Mouse (Mus musculus) bone marrow macrophage, adult 2 months (primary cell): ENCODE results near the gene Ddr2. TPM values are rescaled to one million over a fixed set of nuclear protein-coding genes. Genes with fewer than 3 reads are reported as not detected.

Source experiments
- H3K27ac ChIP-seq: 2 replicates; pipeline ENCODE4 v1.5.1; 2012; ENCODE audit warnings: low read depth, low read length; ENCODE audit not compliant: insufficient read depth
- H3K4me1 ChIP-seq: 2 replicates; pipeline ENCODE4 v1.6.1; 2012; ENCODE audit warnings: low read length; ENCODE audit not compliant: control insufficient read depth, insufficient read depth
- H3K4me3 ChIP-seq: 2 replicates; pipeline ENCODE4 v1.5.1; 2012; ENCODE audit warnings: mild to moderate bottlenecking, low read length, moderate library complexity; ENCODE audit not compliant: insufficient read depth
- CTCF ChIP-seq: IDR thresholded peaks from 2 replicates; pipeline ENCODE4 v1.5.1; 2012; ENCODE audit warnings: low read depth, mild to moderate bottlenecking, low read length, moderate library complexity
- POLR2A ChIP-seq: IDR thresholded peaks from 2 replicates; pipeline ENCODE4 v1.6.1; 2012; ENCODE audit warnings: mild to moderate bottlenecking, low read depth, low read length, borderline replicate concordance
- polyA plus RNA-seq: library from polyadenylated mRNA; stranded (reverse); fragments of >200 nt; gene quantifications from 2 replicates; pipeline ENCODE4 v1.2.4, GENCODE M21; 2012; ENCODE audit not compliant: missing spikeins, insufficient read depth, insufficient read length

Ddr2 gene
- polyA plus RNA-seq, 1 experiment = 0.59 TPM

DNA sequence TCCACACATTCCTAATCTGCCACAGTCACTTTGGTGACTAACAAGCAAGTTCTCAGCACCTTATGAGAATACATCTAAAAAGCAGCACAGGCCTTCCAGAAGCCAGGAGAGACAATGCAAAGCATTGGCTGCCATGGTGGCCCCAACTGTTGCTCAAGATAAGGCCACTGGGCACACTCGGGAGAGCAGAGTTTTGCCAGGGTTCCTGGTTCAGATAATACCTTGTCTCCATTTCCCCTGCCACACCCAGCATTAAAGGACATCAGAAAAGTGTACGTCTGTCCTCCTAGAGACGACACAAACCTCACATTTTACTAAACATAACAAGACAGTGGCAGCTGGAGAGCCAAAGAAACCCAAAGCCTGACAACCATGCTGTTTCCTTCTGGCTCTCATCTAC, 50.3 kb downstream of the Ddr2 start:
- H3K27ac ChIP-seq = no peak overlapping the region
- H3K4me1 ChIP-seq = no peaks in the 10 kb centered on the region
- H3K4me3 ChIP-seq = no peak overlapping the region
- TF ChIP-seq POLR2A = no peak
- no peak for TF ChIP-seq CTCF

DNA sequence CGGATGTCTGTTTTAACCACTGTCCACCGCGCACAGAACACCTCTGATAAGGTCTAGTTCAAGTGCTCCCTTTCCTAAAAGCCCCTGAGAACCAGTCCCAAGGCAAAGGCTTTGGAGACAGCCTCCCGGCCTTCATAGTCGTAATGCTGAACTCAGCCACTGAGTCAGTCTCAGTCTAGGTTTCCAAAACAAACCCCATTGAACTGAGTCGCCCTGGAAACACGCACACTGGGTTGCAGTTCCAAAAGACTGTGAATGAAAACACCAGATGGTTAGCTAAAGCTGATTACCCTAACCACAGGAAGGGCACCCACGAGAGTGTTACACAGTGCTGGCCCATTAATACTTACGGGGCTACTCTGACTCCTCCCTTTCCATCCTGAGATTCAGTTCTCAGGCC, 51.2 kb downstream of the Ddr2 start:
- Histone ChIP-seq H3K4me1 (no peaks in the 10 kb centered on the region), H3K27ac (no peak overlapping the region), H3K4me3 (no peak overlapping the region)
- TF ChIP-seq CTCF (no peak), POLR2A (no peak)

DNA sequence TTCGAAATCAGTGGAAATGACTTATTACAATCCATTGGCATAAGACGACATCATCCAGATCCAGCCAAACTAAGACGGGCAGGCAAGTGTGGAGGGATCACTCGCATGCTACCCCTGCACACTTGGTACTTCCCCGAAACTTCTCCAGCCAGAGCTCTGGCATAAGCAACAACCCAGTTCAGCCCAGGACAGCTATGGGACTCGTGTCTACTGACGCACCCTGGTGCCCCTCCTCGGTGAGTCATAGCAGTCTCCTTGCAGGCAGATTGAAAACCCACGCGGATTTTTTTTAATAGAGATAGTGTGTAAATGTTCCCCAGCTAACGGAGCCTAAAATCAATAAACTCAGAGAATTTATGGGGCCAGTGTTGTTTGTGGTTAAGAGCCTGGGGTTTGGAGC, 52.5 kb downstream of the Ddr2 start:
- no peak overlapping the region for H3K27ac ChIP-seq

DNA sequence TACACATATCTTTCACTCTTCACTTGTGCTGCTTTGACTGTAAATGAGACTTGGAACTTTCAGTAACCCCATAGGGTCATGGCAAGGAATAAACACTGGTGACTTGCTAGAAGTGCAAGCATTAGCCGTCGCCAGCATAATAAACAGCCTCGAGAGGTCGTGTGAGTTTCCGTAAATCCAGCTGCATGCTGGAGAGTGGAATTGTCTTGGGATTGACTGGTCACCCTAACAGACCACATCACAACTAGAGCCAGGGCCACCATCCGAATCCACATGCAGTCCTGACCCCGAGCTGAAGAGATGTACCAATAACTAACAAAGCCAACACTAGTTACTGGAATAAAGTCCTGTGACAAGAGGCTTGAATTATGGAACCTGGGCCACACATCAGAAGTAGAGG, 53.0 kb downstream of the Ddr2 start:
- no peak for TF ChIP-seq CTCF
- no peak for TF ChIP-seq POLR2A
- Histone ChIP-seq H3K4me3 (no peak overlapping the region), H3K27ac (no peak overlapping the region), H3K4me1 (no peaks in the 10 kb centered on the region)

More for the DNA sequence above, 52.5 kb downstream of the Ddr2 start:
- Histone ChIP-seq H3K4me1 (no peaks in the 10 kb centered on the region), H3K4me3 (no peak overlapping the region)
- no peak for TF ChIP-seq POLR2A
- TF ChIP-seq CTCF = no peak

DNA sequence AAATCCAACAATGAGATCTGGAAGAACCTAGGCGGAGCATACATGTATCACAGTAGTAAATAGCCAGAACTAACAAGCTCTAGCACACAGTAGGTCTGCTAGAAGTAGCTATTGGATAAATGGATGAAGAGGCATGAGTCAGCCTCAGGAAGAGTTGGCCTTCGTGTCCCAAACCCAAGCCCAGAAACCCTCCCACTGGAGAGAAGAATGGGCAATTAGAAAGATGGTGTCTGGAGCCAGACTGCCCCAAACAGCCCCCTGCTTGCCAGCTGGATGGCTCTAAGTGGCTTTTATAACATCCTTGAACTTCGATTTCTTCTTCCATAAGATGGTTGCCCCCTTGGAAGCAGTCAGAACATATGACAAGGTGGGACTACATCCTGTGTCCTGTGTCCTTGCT, 53.6 kb downstream of the Ddr2 start:
- H3K27ac ChIP-seq = no peak overlapping the region
- no peak for TF ChIP-seq POLR2A
- no peak for TF ChIP-seq CTCF
- H3K4me1 ChIP-seq = no peaks in the 10 kb centered on the region
- H3K4me3 ChIP-seq = no peak overlapping the region

DNA sequence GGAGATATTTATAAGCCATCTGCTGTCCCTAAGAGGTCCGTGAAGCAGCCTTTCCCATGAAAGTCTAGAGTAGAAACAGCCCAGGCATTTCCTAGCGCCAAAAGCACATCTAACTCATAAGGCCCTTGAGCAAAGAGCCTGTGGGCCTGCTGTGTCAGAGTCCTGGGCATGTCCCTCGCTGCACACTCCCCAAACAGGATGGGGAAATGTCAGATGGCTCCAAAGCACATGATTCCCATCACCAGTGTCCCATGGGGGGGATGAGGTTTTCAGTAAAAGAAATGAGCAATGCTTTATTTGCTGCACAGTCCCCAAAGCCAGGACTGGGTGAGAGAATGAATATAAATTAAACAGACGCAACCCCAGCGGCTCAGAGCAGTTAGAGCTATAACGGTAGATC, 54.3 kb downstream of the Ddr2 start:
- no peak for TF ChIP-seq CTCF
- TF ChIP-seq POLR2A = no peak
- H3K4me1 ChIP-seq = no peaks in the 10 kb centered on the region
- no peak overlapping the region for H3K27ac ChIP-seq
- no peak overlapping the region for H3K4me3 ChIP-seq

DNA sequence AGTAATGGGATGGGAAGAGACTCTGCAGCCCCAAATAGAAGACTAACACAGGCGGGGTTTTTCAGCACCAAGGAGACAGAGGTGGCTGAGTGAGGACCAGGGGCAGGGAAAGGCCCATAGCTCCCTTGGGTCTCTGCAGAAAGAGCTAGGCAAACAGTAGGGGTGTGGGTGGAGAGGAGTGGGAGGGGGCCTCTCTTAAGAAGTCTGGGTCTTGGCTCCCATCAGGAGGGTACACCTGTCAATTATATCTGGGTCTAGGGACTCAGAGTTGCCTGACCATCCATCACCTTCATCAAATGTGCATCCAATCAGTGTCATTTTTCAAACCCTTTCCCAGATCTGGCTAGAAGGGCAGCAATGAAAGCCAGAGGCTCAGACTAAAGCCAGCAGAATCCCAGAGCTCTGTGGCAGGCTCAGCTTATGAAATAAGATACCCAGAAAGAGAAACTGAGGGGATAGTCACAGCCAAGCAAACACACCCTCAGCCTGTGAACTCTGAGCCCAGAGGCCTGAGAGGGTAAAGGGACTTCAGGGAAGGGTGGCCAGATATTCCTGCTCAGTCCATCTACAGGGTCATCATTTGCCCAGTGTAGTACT, 58.0 kb downstream of the Ddr2 start:
- Histone ChIP-seq H3K27ac (no peak overlapping the region), H3K4me3 (no peak overlapping the region), H3K4me1 (no peaks in the 10 kb centered on the region)
- no peak for TF ChIP-seq POLR2A
- TF ChIP-seq CTCF = no peak

DNA sequence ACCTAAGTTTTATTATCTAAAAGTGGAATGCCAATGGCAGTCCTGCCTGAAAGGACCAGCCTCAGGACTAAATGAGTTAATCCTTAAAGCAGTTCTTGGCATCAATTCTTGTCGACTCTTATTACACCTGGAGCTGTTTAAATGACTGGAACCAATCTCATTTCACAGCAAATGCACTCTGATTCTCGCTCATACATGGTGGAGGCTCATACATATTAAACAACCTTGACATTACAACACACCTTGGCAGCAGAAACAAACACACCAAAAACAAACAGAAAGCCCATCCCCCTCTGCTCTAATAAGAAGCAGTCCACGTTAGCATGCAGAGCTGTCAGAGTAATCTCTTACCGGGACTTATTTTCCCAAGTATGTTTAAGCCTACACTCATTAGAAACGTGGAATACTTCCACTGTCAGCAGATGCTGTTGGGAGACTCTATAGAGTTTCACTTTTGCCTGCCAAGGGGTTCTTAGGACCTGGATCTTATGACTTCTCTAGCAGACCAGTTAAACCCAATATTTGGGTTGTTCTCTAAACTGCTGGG, 58.9 kb downstream of the Ddr2 start:
- Histone ChIP-seq H3K4me1 (no peaks in the 10 kb centered on the region), H3K27ac (no peak overlapping the region), H3K4me3 (no peak overlapping the region)
- TF ChIP-seq POLR2A = no peak
- TF ChIP-seq CTCF = no peak

DNA sequence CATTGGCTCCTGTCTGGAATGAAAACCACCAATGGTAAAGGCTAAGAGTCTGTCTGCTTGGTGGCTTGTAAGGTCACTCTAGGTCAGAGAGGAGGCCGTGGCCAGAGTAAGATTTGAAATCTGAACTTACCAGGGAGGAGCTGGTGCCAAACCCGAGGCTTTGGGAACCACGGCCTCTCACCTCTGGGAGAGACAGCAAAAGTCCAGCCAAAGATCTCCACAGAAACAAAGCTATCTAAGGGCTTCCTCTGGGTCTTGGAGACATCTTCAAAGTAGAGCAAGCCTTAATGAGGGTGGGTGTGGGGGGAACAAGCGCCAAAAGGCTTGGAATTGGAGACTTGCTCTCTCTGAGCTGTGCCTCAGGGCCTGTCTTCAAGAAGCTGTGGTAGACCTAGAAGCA, 62.1 kb downstream of the Ddr2 start:
- H3K4me3 ChIP-seq = no peak overlapping the region
- H3K4me1 ChIP-seq = no peaks in the 10 kb centered on the region
- H3K27ac ChIP-seq = no peak overlapping the region
- no peak for TF ChIP-seq CTCF
- TF ChIP-seq POLR2A = no peak

DNA sequence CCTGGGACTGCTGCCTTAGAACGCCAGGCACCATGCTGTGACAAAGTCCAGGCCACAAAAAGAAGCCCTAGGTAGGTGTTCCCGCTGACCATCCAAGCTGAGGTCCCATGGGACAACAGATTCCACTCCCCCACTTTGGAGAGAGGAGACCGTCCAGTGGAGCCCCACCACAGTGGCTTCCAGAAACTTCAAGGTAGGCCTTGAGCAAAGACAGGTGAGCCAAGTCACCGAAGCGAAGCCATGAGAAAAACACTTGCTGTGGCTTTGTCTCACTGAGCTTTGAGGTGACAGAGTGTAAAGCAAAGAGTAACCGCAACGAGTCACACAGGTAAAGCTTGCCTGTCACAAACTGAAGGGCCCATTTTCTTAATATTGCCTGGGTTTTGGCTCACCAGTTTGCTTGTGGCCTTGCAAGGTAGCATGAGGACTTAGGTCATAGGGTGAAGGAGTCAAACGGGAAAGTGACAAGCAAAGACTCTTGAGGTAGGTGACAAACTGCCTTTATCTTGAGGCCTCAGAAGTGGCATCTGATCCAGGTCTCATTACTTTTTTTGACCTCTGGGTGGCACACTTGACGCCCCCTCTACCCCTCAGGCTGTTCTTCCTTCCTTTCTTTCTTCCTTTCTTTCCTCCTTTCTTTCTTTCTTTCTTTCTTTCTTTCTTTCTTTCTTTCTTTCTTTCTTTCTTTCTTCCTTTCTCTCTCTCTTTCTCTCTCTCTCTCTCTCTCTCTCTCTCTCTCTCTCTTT, 65.7 kb downstream of the Ddr2 start:
- Histone ChIP-seq H3K27ac (no peak overlapping the region), H3K4me1 (no peaks in the 10 kb centered on the region), H3K4me3 (no peak overlapping the region)
- no peak for TF ChIP-seq POLR2A
- TF ChIP-seq CTCF = no peak
